Mouse (Mus musculus): ENCODE measurements around the gene Rnf227. TPM values are rescaled to one million over a fixed set of nuclear protein-coding genes. Genes with fewer than 3 reads are reported as not detected.

The Rnf227 gene
- polyA plus RNA-seq (2014; fragmentation: Nextera tagmentation; extraction: Ambion mirVana), result 28.7 and 34.9 TPM in 2 replicates

DNA sequence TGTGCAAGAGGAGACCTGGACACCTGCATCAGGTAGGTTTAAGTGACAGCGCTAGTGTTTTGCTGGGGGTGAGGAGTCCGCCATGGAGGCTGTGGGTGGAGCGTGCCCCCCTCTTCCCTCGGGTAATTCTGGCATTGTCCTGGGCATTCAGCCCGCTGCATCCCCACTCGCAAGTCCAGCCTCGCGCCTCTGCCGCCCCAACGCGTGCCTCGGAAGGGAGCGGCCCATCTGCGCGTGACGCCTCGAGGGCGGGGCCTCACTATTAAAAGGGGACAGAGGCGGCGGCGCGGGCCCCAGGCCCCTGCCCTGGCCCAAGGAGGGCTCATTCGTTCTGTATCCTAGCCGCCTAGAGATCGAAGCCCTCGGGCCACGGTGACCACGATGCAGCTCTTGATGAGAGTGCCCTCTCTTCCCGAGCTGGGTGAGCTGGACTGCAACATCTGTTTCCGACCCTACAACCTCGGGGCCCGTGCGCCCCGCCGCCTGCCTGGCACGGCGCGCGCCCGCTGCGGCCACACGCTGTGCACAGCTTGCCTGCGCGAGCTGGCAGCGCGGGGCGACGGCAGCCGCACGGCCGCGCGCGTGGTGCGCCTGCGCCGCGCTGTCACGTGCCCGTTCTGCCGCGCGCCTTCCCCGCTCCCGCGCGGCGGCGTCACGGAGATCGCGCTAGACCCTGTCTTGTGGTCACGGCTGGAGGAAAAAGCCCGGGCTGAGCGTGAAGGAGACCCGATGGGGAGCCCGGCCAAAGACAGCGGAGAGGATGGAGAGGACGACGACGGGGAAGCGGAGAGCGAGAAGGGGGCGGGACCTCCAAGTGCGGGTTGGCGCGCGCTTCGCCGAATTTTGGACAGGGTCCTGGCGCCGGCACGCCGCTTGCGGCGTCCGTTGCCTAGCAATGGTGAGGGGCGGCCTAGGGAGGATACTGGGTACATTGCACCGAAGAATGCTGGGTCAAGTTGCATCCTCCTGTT is at the start of gene Rnf227:
Gene Rnf227 (plus strand): TSS at position 301 of the 971 bp plus-strand sequence.
- H3K27me3 ChIP-seq (ENCODE audit: control insufficient read depth, insufficient read depth, low read length), result 0 out of 2 replicates have a peak, but pooled peaks cover 2% of the 10 kb centered on the region
- H3K4me3 ChIP-seq (ENCODE audit: low read depth, low read length), result peak within 1 kb of the TSS; percentile 51
- H3K36me3 ChIP-seq (ENCODE audit: control insufficient read depth, insufficient read depth, low read length), result peaks cover 7% of the 10 kb centered on the region
- peaks cover 5% of the 10 kb centered on the region for H3K4me1 ChIP-seq (replicated peaks; ENCODE audit: control insufficient read depth, insufficient read depth, low read length)
- WGBS, result 2% methylated on average over 98 of the region's 99 CpGs
- H3K4me2 ChIP-seq (replicated peaks; ENCODE audit: low read depth, low read length), result peak within 1 kb of the TSS; percentile 83
- DNase-seq (ENCODE audit: low spot score), result peak; percentile 84
- no peaks in the 10 kb centered on the region for H3K9me3 ChIP-seq (ENCODE audit: control insufficient read depth, low read length)
- H3K27ac ChIP-seq (ENCODE audit: low read depth, low read length), result peak within 1 kb of the TSS; percentile 67
- peak; percentile 86 for ATAC-seq (ENCODE audit: low FRiP score)
- peak within 1 kb of the TSS; percentile 71 for H3K9ac ChIP-seq (ENCODE audit: low read depth, low read length)

DNA sequence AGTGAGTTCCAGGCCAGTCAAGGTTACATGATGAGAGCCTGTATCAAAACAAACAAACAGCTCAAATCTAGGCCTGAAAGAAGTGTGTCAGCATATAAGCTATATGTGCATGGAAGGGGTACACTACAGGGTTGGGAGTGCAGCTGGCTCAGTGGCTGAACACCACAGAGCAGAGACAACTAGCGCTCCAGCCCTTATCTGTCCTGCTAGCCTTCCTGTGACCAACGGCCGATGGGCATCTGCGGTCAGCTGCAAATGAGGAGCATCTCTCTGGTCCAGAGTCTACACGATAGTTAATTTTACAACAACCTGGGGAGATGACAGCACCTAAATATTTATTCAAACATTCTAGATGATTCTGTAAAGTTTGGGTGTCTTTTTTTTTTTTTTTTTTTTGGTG is 49.1 kb upstream of the Rnf227 start:
- ATAC-seq (ENCODE audit: low FRiP score), result no peak
- Histone ChIP-seq H3K9me3 (ENCODE audit: control insufficient read depth, low read length) (no peaks in the 10 kb centered on the region), H3K36me3 (ENCODE audit: control insufficient read depth, insufficient read depth, low read length) (no peaks in the 10 kb centered on the region), H3K9ac (ENCODE audit: low read depth, low read length) (no peak overlapping the region), H3K27me3 (ENCODE audit: control insufficient read depth, insufficient read depth, low read length) (no peaks in the 10 kb centered on the region), H3K4me2 (replicated peaks; ENCODE audit: low read depth, low read length) (no peak overlapping the region), H3K4me1 (replicated peaks; ENCODE audit: control insufficient read depth, insufficient read depth, low read length) (no peaks in the 10 kb centered on the region), H3K4me3 (ENCODE audit: low read depth, low read length) (no peak overlapping the region), H3K27ac (ENCODE audit: low read depth, low read length) (no peak overlapping the region)
- DNase-seq (ENCODE audit: low spot score), result no peak
- 90% methylated on average over 5 of the region's 5 CpGs for WGBS

DNA sequence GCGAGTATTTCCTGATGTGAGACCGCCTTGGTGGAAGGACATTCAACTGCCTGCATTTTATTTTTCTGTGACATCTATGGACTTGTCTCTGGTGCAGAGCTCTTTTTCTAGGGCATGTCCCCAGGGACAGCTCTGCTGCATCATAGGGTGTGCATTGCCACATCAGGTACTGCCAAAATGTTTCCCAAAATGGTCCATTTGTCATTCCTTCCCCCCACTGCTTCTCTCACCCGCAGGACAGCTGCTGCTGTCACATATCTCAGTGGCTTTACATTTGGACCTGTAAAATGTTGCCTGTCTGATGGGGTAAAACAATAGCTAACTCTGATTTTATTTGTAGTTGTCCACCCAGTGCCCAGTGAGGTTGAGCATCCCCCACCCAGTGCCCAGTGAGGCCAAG is 45.0 kb upstream of the Rnf227 start:
- no peaks in the 10 kb centered on the region for H3K27me3 ChIP-seq (ENCODE audit: control insufficient read depth, insufficient read depth, low read length)
- 88% methylated on average over 3 of the region's 3 CpGs for WGBS
- H3K4me3 ChIP-seq (ENCODE audit: low read depth, low read length), result no peak overlapping the region
- H3K9me3 ChIP-seq (ENCODE audit: control insufficient read depth, low read length), result no peaks in the 10 kb centered on the region
- DNase-seq (ENCODE audit: low spot score) (no peak), ATAC-seq (ENCODE audit: low FRiP score) (no peak)
- H3K36me3 ChIP-seq (ENCODE audit: control insufficient read depth, insufficient read depth, low read length), result 0 out of 2 replicates have a peak, but pooled peaks cover 2% of the 10 kb centered on the region
- no peak overlapping the region for H3K9ac ChIP-seq (ENCODE audit: low read depth, low read length)
- no peak overlapping the region for H3K4me2 ChIP-seq (replicated peaks; ENCODE audit: low read depth, low read length)
- no peak overlapping the region for H3K27ac ChIP-seq (ENCODE audit: low read depth, low read length)
- no peaks in the 10 kb centered on the region for H3K4me1 ChIP-seq (replicated peaks; ENCODE audit: control insufficient read depth, insufficient read depth, low read length)

DNA sequence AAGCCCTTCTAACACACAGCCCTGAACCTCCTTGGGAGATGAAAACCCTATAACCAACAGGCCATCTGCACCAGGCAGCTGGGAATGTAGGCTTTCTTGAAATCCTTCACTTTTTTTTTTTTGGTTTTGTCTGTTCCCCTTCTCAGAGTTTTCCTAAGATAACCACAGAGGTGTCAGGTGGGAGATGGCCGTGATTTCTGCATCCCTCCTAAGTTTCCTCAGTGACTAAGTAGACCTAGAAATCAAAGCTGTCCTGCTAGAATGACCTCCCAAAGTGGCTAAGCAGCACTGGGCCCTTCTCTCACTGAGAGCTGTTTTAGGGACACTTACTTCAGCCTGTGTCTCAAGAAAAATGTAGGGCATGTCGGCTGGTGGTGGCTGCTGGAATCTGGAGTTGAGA is 42.5 kb upstream of the Rnf227 start:
- DNase-seq (ENCODE audit: low spot score), result no peak
- WGBS, result 89% methylated on average over 2 of the region's 2 CpGs

DNA sequence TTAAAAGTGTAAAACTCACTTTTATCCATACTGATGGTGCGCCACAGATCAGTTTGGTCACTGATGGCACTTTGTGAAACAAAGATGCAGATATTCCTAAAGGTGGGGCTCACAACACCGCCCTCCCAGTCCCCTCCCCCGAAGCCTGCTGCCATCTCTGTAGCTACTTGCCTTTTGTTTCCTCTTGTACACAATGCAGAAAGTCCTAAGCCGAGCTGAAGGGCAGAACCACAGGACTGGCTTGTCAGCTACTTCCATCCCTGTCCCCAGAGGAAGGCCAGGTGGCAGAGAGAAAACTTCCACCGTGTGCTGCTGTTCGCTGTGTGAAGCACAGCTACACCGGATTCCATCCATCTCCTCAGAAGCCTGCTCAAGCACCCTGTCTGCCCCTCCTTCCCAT is 42.0 kb upstream of the Rnf227 start:
- Histone ChIP-seq H3K4me3 (ENCODE audit: low read depth, low read length) (no peak overlapping the region), H3K27me3 (ENCODE audit: control insufficient read depth, insufficient read depth, low read length) (no peaks in the 10 kb centered on the region), H3K4me1 (replicated peaks; ENCODE audit: control insufficient read depth, insufficient read depth, low read length) (no peaks in the 10 kb centered on the region), H3K36me3 (ENCODE audit: control insufficient read depth, insufficient read depth, low read length) (0 out of 2 replicates have a peak, but pooled peaks cover 4% of the 10 kb centered on the region), H3K27ac (ENCODE audit: low read depth, low read length) (no peak overlapping the region), H3K9ac (ENCODE audit: low read depth, low read length) (no peak overlapping the region), H3K9me3 (ENCODE audit: control insufficient read depth, low read length) (no peaks in the 10 kb centered on the region), H3K4me2 (replicated peaks; ENCODE audit: low read depth, low read length) (no peak overlapping the region)
- 74% methylated on average over 7 of the region's 7 CpGs for WGBS
- DNase-seq (ENCODE audit: low spot score), result no peak
- ATAC-seq (ENCODE audit: low FRiP score), result no peak

More for the DNA sequence above, 42.5 kb upstream of the Rnf227 start:
- no peaks in the 10 kb centered on the region for H3K9me3 ChIP-seq (ENCODE audit: control insufficient read depth, low read length)
- H3K9ac ChIP-seq (ENCODE audit: low read depth, low read length), result no peak overlapping the region
- H3K4me1 ChIP-seq (replicated peaks; ENCODE audit: control insufficient read depth, insufficient read depth, low read length), result no peaks in the 10 kb centered on the region
- H3K4me2 ChIP-seq (replicated peaks; ENCODE audit: low read depth, low read length), result no peak overlapping the region
- ATAC-seq (ENCODE audit: low FRiP score), result no peak
- no peaks in the 10 kb centered on the region for H3K27me3 ChIP-seq (ENCODE audit: control insufficient read depth, insufficient read depth, low read length)
- no peak overlapping the region for H3K27ac ChIP-seq (ENCODE audit: low read depth, low read length)
- H3K4me3 ChIP-seq (ENCODE audit: low read depth, low read length), result no peak overlapping the region
- 0 out of 2 replicates have a peak, but pooled peaks cover 2% of the 10 kb centered on the region for H3K36me3 ChIP-seq (ENCODE audit: control insufficient read depth, insufficient read depth, low read length)

DNA sequence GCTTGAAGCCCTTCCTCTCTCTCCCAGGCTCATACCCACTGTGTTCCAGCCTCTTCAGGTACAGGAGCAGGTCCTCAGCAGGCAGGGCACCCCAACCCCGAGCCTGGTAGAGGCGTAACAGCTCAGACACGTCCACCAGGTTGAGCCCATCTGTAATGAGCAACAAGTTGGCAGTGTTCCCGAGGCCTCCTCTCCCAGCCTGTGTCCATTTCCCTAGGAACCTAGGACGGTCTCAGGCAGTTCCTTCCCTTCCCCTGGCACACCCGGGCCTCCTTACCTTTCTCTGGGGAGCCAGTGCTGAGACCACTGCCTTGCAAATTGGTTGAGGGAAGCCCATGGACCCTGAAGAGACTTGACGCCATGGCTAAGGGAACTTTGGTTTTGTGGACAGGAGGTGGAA is 37.4 kb upstream of the Rnf227 start:
- Histone ChIP-seq H3K4me2 (replicated peaks; ENCODE audit: low read depth, low read length) (no peak overlapping the region), H3K36me3 (ENCODE audit: control insufficient read depth, insufficient read depth, low read length) (0 out of 2 replicates have a peak, but pooled peaks cover 5% of the 10 kb centered on the region), H3K9ac (ENCODE audit: low read depth, low read length) (no peak overlapping the region), H3K27ac (ENCODE audit: low read depth, low read length) (no peak overlapping the region), H3K4me3 (ENCODE audit: low read depth, low read length) (no peak overlapping the region), H3K9me3 (ENCODE audit: control insufficient read depth, low read length) (no peaks in the 10 kb centered on the region), H3K27me3 (ENCODE audit: control insufficient read depth, insufficient read depth, low read length) (no peaks in the 10 kb centered on the region), H3K4me1 (replicated peaks; ENCODE audit: control insufficient read depth, insufficient read depth, low read length) (no peaks in the 10 kb centered on the region)
- whole genome bisulfite sequencing, result 93% methylated on average over 7 of the region's 7 CpGs
- no peak for ATAC-seq (ENCODE audit: low FRiP score)
- no peak for DNase-seq (ENCODE audit: low spot score)

DNA sequence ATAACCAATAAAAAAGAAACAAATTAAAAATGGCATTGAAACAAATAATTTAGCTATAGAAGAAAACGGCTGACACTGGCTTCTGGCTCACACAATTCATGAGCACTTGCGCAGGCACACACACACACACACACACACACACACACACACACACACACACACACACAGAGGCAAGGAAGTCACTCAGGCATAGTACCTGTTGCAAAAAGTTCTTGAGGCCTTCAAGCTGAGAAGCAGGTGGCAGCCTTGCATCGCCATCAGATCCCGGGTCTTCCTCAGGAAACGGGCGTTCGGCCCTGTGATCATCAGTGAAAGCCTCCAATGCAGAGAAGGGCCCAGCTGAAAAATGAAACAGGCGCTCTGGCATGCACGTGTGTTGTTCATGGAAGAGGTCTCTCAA is 35.0 kb upstream of the Rnf227 start:
- peaks cover 10% of the 10 kb centered on the region; the same call in 1 of the 2 replicates for H3K36me3 ChIP-seq (ENCODE audit: control insufficient read depth, insufficient read depth, low read length)
- no peaks in the 10 kb centered on the region for H3K9me3 ChIP-seq (ENCODE audit: control insufficient read depth, low read length)
- no peak overlapping the region for H3K4me3 ChIP-seq (ENCODE audit: low read depth, low read length)
- no peaks in the 10 kb centered on the region for H3K27me3 ChIP-seq (ENCODE audit: control insufficient read depth, insufficient read depth, low read length)
- DNase-seq (ENCODE audit: low spot score) (no peak), ATAC-seq (ENCODE audit: low FRiP score) (no peak)
- H3K27ac ChIP-seq (ENCODE audit: low read depth, low read length), result no peak overlapping the region
- WGBS, result 92% methylated on average over 9 of the region's 9 CpGs
- H3K4me2 ChIP-seq (replicated peaks; ENCODE audit: low read depth, low read length), result no peak overlapping the region
- no peaks in the 10 kb centered on the region for H3K4me1 ChIP-seq (replicated peaks; ENCODE audit: control insufficient read depth, insufficient read depth, low read length)
- no peak overlapping the region for H3K9ac ChIP-seq (ENCODE audit: low read depth, low read length)

DNA sequence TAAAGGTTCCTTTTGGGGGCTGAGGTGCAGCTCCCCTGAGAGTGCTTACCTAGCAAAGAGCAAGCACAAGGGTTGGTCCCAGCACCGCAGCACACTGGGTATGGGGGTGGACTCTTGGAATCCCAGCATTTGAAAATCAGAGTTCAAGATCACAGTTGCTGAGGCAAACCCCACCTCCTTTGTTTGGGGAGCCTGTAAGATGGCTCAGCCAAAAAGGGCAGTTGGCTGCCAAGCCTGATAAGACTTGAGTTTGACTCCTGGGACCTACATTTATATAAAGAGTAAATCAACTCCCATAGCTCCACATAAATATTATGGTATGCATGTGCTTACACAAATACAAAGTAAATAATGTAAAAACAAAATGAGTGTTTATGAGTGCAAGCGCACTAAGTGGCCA is 34.2 kb upstream of the Rnf227 start:
- DNase-seq (ENCODE audit: low spot score), result no peak
- no peak overlapping the region for H3K27ac ChIP-seq (ENCODE audit: low read depth, low read length)
- no peaks in the 10 kb centered on the region for H3K4me1 ChIP-seq (replicated peaks; ENCODE audit: control insufficient read depth, insufficient read depth, low read length)
- no peaks in the 10 kb centered on the region for H3K27me3 ChIP-seq (ENCODE audit: control insufficient read depth, insufficient read depth, low read length)
- no peak for ATAC-seq (ENCODE audit: low FRiP score)
- WGBS, result 98% methylated on average over 2 of the region's 2 CpGs
- no peak overlapping the region; the same call in 1 of the 2 replicates for H3K4me3 ChIP-seq (ENCODE audit: low read depth, low read length)
- H3K36me3 ChIP-seq (ENCODE audit: control insufficient read depth, insufficient read depth, low read length), result peaks cover 10% of the 10 kb centered on the region; the same call in 1 of the 2 replicates
- no peak overlapping the region for H3K9ac ChIP-seq (ENCODE audit: low read depth, low read length)
- no peak overlapping the region for H3K4me2 ChIP-seq (replicated peaks; ENCODE audit: low read depth, low read length)
- no peaks in the 10 kb centered on the region for H3K9me3 ChIP-seq (ENCODE audit: control insufficient read depth, low read length)

All from hindbrain, embryonic 11.5 days (tissue).